Mouse (Mus musculus): ENCODE measurements around the gene C1qtnf7.

DNA sequence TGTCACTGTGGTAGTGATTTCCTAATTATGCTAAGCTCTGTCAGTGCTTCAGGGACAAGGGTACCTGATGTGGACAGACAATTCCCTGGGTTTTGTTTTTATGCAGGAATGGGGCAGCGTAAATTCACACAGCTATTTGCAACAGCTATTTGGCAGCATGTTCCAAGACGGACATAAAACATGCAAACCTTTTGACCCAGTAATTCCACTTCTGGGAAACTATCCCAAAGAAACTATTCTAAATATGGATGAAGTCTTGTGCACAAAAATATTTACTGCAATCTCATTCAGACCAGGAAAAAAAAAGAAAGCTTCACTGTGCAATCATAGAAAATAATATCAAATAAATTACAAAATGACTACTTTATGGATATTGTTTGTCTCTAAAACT, 74.1 kb downstream of the C1qtnf7 start:
- no peak for TF ChIP-seq CTCF (IDR thresholded peaks at IDR 0.05; ENCODE audit: low read depth, low read length)
- TF ChIP-seq POLR2A (IDR thresholded peaks at IDR 0.05; ENCODE audit: insufficient read depth, low read length), result no peak
- TF ChIP-seq EP300 (IDR thresholded peaks at IDR 0.05; ENCODE audit: insufficient read depth, low read depth, low read length), result no peak
